Mouse (Mus musculus) embryonic fibroblast, embryonic 13.5 days (primary cell): Measurements from ENCODE around the gene Crebbp.

Source experiments
- CTCF ChIP-seq: IDR thresholded peaks from 2 replicates; pipeline ENCODE4 v1.5.1; 2011; ENCODE audit warnings: mild to moderate bottlenecking, control low read depth, low read length, moderate library complexity, borderline replicate concordance; ENCODE audit not compliant: insufficient read depth
- POLR2A ChIP-seq: IDR thresholded peaks from 2 replicates; pipeline ENCODE4 v1.6.1; 2011; ENCODE audit warnings: low read depth, mild to moderate bottlenecking, control low read depth, low read length, moderate library complexity

DNA sequence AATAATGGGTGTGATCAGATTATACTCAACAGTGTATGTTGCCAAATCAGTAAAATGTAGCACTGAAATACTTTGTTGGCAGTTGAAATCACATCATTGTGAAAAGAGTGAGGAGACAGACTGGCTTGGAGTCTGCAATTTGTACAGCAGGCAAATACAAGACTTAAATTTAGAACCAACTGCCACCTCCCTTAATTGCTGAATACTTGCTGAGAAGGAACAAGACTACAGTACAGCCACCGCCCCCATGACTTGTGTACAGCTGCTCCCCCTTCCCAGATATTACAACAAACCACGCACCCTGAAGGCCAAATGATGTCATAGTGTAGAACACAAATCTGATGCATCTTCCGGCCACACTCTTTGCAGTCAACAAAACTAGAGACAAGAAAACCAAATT is 117.7 kb downstream of the Crebbp start:
- no peak for TF ChIP-seq CTCF
- TF ChIP-seq POLR2A = no peak
